Mouse (Mus musculus): ENCODE results near the gene S100pbp.

Gene S100pbp

DNA sequence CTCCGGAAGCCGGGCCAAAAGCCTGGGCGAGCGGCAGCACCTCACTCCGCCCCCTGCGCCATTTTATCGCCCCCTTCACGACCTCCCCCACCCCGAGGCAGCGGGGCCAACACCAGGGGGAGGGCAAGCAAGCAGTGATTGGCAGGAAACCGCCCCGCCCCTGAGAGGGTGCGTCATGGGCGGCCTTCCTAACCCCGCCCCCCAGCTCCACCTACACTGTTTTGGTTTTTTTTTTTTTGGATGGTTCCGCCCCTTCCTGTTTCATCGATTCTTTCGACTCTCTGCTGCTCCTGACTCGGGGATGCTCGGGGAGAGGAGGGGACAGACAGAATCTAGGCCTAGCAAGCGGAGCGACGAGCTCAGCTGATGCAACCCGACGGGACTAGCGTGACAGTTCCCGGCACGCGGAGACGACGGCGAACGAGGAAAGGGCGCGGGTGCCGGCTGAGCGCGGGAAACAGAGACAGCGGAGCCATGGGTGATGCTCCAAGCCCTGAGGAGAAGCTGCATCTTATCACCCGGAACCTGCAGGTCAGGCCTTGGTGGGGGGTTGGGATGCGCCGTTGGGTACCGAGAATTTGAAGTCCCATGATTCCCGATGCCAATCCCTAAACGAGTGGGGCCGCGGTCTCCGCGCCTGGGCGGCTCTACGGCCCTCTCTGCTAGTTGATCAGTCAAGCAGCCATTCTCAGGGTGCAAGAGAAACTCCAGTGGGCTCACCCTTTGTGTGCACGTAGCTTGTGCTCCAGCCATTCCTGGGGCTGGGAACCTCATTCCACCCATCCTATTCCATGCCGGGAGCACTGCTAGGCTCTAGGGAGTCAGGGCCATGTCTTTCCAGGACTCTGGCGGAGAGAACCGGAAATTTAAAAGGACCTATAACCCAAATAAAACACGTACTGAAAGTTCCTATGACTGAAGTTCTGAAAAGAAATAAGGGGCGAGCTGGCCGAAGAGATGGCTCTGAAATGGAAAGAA is at the start of gene S100pbp, which contains the start of gene Yars:
Gene S100pbp, minus strand, starts transcription at position 186 of the 978 bp plus-strand sequence.
Gene Yars, plus strand, starts transcription at position 219 of the 978 bp plus-strand sequence.
- peak; percentile 99 for DNase-seq (ENCODE audit: low read depth, low spot score)

DNA sequence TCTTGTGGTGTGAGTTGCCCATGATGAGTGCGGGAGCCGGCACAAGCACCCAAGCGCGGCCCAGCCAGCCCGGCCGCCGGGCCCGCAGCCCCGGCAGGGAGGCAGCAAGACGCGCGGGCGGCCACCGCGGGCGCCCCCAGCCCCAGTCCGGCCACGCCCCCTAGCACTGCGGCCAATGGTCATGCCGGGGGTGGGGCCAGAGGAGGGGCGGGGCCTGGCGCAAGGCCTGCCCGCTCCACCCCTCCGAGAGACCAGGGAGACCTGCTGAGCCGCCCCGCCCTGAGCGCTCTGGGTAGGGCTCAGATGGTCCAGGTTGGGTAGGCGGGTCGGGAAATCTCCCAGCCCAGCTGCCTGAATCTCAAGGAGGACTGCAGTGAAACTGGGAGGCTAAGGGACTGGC is 49.5 kb upstream of the S100pbp start:
- DNase-seq (ENCODE audit: low read depth, low spot score), result peak; percentile 89

GRCm38 (mm10) chr4:129238579-129239016 is 49.1 kb upstream of the S100pbp start:
- no peak for DNase-seq (ENCODE audit: low read depth, low spot score)

DNA sequence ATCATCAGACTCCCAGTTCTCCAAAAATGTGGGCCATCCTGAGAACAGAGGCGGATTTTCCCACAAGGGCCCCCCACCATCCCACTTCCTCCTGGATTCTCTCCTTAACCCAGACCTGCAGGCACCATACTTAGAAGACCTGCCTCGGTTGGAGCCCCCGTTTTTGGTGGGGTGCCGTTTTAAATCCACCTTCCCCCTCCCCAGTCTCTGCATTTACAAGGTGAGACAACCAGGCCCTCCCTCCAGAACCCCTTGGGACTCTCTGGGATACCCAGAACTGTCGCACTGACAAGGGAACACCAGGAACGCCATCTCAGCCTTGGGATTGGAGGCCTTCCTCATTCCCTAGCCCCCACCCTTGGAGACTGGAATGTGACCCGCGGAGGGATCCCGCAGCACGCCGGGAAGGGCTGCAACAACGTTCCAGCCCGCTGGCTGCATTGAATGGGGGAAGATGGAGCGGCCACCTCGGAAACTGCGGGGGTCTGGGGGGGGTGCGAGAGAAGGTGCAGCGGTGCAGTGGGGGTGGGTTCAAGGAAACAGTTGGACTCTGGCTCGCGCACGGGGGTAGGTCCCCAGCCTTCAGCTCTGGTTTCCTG is 48.4 kb upstream of the S100pbp start:
- peak; percentile 71 for DNase-seq (ENCODE audit: low read depth, low spot score)

GRCm38 (mm10) chr4:129236236-129236813 is 46.8 kb upstream of the S100pbp start:
- no peak for DNase-seq (ENCODE audit: low read depth, low spot score)

DNA sequence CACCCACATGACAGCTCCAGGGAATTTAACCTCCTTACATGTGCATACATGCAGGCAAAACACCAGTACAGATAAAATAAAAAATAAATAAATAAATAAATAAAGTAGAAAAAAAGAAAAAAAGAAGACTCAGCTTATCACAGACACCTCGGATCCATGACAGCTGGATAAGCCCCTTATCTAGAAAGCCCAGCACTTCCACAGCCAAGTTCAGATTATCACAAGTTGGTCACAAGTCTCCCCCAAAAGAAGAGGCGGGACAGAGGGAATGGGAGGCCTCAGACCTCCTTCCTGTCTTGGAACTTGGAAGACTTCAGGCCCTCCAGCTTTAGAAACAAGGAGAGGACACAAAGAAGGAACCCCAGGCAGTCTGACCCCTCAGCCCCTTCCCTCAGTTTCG is 45.6 kb upstream of the S100pbp start:
- no peak for DNase-seq (ENCODE audit: low read depth, low spot score)

GRCm38 (mm10) chr4:129234488-129234887 is 45.0 kb upstream of the S100pbp start:
- DNase-seq (ENCODE audit: low read depth, low spot score), result no peak

DNA sequence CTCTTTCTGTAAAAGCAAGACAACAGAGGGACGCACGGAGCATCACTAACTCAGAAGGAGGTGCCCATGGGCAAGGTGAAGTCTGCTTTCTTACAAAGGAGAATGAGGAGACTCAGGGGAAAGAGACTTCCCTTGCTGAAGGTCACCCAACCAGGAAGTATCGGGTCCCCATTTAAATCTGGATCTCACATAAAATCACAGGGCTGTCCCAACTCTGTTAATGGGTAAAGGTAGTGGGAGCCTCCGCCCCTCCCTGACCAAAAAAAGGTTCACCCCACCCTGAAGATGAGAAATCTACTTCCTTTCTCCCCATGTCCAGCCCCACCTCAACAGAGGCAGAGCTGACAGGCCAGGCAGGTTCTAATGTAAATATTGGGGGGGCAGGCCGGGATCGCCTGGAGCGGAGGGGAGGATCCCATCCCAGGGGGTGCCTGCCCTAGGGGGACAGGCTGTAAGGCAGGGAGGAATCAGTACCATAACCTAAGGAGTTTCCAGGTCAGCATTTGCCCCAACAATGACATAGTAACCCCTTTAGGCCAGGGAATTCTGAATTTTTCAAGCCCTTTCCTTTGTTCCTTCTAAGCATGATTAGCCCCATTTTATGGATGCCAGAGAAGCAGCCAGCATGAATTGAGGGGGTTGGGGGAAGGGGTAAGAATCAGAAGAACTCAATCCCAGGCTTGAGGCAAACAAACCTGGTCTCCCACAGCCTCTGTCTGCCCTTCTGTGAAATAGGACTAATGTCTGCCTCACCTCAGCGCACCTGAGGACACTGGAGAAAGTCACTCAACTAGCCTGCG is 43.2 kb upstream of the S100pbp start:
- peak; percentile 68 for DNase-seq (ENCODE audit: low read depth, low spot score)

GRCm38 (mm10) chr4:129231594-129232450 is 42.3 kb upstream of the S100pbp start:
- DNase-seq (ENCODE audit: low read depth, low spot score), result peak; percentile 97

GRCm38 (mm10) chr4:129230926-129231325 is 41.4 kb upstream of the S100pbp start:
- peak; percentile 95 for DNase-seq (ENCODE audit: low read depth, low spot score)

- no peak for DNase-seq (ENCODE audit: low read depth, low spot score)
Observed at GRCm38 (mm10) chr4:129227985-129228381, 38.5 kb upstream of the S100pbp start.

GRCm38 (mm10) chr4:129227170-129227984 is 37.9 kb upstream of the S100pbp start:
- peak; percentile 55 for DNase-seq (ENCODE audit: low read depth, low spot score)

GRCm38 (mm10) chr4:129226441-129226963 is 37.0 kb upstream of the S100pbp start:
- peak; percentile 88 for DNase-seq (ENCODE audit: low read depth, low spot score)

DNA sequence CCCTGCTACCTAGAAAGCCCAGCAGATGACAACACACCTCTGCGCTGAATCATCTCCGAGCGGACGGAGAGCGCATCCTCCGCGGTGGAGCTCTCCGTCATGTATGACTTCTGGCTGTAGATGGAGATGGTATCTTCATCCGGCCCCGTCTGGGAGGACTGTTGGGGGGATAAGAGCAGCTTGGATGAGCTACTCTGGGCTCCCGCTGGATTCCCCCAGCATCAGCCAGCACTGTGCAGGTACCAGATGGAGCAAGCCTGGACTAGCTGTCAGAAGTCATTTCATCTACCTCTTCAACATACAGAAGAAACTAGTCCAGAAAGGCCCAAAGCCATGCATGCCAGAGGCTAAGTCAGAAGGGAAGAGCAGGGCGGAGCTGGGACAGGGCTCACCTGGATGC is 35.8 kb upstream of the S100pbp start:
- DNase-seq (ENCODE audit: low read depth, low spot score), result no peak

- DNase-seq (ENCODE audit: low read depth, low spot score), result no peak
Observed at GRCm38 (mm10) chr4:129223421-129224281, 34.1 kb upstream of the S100pbp start.

DNA sequence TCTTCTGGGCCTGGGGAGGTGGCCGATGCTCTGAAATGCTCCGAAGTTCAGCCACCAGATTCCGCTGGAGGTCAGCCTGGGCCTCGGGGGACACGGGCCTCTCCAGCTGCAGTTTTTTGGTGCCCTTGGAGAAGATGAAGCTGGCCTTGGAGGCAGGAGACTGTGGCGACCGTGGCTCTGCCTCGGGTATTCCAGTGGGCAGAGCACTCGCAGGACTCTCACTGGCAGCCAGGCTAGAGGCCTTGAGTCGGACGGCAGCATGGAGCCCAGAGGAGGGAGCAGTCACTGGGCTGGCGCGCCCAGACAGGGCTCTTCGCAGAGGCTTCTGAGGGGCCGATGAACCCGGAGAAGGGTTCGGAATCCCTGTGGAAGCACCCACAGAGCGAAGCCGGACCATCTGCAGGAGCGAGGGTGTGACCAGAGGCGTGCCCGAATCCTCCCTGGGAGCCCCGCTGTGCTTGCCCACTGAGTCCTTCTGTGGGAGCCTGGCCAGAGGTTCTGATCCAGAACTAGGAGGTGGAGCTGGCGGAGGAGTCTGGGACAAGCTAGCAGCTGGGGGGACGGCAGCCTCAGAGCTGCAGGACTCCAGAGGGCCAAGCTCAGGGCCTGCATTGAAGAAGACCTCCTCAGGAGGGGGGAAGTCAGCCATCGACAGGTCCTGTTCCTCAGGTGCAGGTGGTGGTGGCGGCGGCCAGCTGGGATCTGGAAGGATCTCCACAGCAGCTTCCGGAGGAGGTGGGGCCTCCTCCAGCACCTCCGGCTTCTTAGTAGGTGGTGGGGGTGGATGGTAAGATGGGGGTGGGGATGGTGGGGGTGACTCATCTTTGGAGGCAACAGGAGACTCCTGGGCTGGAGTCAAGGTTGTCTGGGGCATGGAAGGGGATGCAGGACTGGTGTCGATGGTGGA is 32.7 kb upstream of the S100pbp start:
- DNase-seq (ENCODE audit: low read depth, low spot score), result peak; percentile 72
